Mouse (Mus musculus) kidney, postnatal 0 days (tissue): ENCODE measurements around the gene Gm20489. TPM values are rescaled to one million over a fixed set of nuclear protein-coding genes. Genes with fewer than 3 reads are reported as not detected.
A peak's percentile ranks its signal among the peaks of the same experiment; 100 is the strongest.

Experiments
- ATAC-seq: fragments of 200-750 bp; cut with Nextera tagmentation; replicated peaks from 2 replicates; pipeline ENCODE4 v1.8.0; 2017; ENCODE audit warnings: low read depth, moderate number of reproducible peaks, moderate TSS enrichment, moderate library complexity; ENCODE audit not compliant: low FRiP score
- DNase-seq: peaks from one replicate; pipeline ENCODE4 v3.0.0-alpha.2; 2016; ENCODE audit warnings: low spot score
- H3K27ac ChIP-seq: fragments of 300-500 bp; sonication (generic); 2 replicates; pipeline ENCODE4 v1.5.1; 2014; ENCODE audit warnings: mild to moderate bottlenecking
- H3K27me3 ChIP-seq: fragments of 300-500 bp; sonication (generic); 2 replicates; pipeline ENCODE4 v1.6.1; 2014; ENCODE audit warnings: low read length, mixed read lengths; ENCODE audit not compliant: insufficient read depth
- H3K36me3 ChIP-seq: fragments of 300-500 bp; sonication (generic); 2 replicates; pipeline ENCODE4 v1.6.1; 2014; ENCODE audit warnings: low read length, mixed read lengths; ENCODE audit not compliant: insufficient read depth
- H3K4me1 ChIP-seq: fragments of 300-500 bp; sonication (generic); replicated peaks from 2 replicates; pipeline ENCODE4 v1.6.1; 2014; ENCODE audit warnings: antibody characterized with exemption, low read length, mixed read lengths; ENCODE audit not compliant: insufficient read depth
- H3K4me2 ChIP-seq: fragments of 300-500 bp; sonication (generic); 2 replicates; pipeline ENCODE4 v1.6.1; 2014; ENCODE audit warnings: mild to moderate bottlenecking, low read length, moderate library complexity, mixed read lengths
- H3K4me3 ChIP-seq: fragments of 300-500 bp; sonication (generic); replicated peaks from 2 replicates; pipeline ENCODE4 v1.5.1; 2014; ENCODE audit warnings: low read depth, low read length
- H3K9ac ChIP-seq: fragments of 300-500 bp; sonication (generic); 2 replicates; pipeline ENCODE4 v1.6.1; 2014; ENCODE audit warnings: low read depth, low read length
- H3K9me3 ChIP-seq: fragments of 300-500 bp; sonication (generic); replicated peaks from 2 replicates; pipeline ENCODE4 v1.6.1; 2016; ENCODE audit warnings: low read length, inconsistent platforms, mixed read lengths
- CTCF ChIP-seq: IDR thresholded peaks from 2 replicates; pipeline ENCODE4 v1.5.1; 2016; ENCODE audit warnings: antibody characterized with exemption, low read depth, mild to moderate bottlenecking, moderate library complexity
- WGBS: fragments of 180-500 bp; shearing (Covaris S2); extraction: QIAGEN DNeasy Blood & Tissue Kit; methylation state at CpG from one replicate; pipeline ENCODE4 v1.1.7; 2014; 5-methylcytosine and 5-hydroxymethylcytosine counted together
- polyA plus RNA-seq: library from polyadenylated mRNA; unstranded; fragments of >200 nt; fragmentation: Nextera tagmentation; extraction: Ambion mirVana; gene quantifications from 2 replicates; pipeline ENCODE4 v1.2.1, GENCODE M21; 2015

The Gm20489 gene
- polyA plus RNA-seq, 1 experiment from 2014 or later, result not detected

GRCm38 (mm10) chrX:101299473-101300426 is 30.9 kb upstream of the Gm20489 start:
- Histone ChIP-seq H3K4me3 (peak overlapping the region; percentile 18), H3K9ac (0 out of 2 replicates have a peak overlapping the region, but pooled peaks have one; percentile 18), H3K9me3 (no peaks in the 10 kb centered on the region), H3K27ac (no peak overlapping the region), H3K4me1 (no peaks in the 10 kb centered on the region), H3K36me3 (no peaks in the 10 kb centered on the region), H3K4me2 (peak overlapping the region; percentile 53), H3K27me3 (no peaks in the 10 kb centered on the region)
- DNase-seq, result no peak
- TF ChIP-seq CTCF, result no peak
- ATAC-seq, result peak; percentile 37; the same call in 1 of the 2 replicates
- 36% methylated on average over 13 of the region's 13 CpGs for WGBS

DNA sequence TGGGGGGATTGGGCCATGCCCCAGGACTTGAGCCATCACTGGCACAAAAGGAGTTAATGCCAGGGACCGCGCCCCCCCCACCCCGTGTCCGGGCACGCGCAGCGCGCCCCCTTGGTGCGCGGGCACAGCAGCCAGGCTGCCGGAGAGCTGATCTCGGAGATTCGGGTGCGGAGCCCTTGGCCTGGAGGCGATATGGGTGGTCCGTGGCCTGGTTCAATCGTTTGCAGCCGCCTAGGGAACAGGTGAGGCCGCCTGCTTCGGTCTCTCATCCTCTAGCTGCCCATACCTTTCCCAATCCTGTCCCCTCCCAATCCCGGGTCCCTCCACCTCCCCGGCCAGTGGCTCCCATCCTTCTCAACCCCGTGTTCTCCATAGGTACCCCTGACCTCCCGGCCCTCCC is 30.2 kb upstream of the Gm20489 start, which contains the start of gene Nlgn3:
TSS of gene Nlgn3 (plus strand) at position 114 of the 400 bp plus-strand sequence.
- Histone ChIP-seq H3K27ac (no peak within 1 kb of the TSS), H3K4me1 (no peaks in the 10 kb centered on the region), H3K4me3 (peak within 1 kb of the TSS; percentile 18), H3K9me3 (no peaks in the 10 kb centered on the region), H3K4me2 (peak within 1 kb of the TSS; percentile 53), H3K36me3 (no peaks in the 10 kb centered on the region), H3K9ac (0 out of 2 replicates have a peak within 1 kb of the TSS, but pooled peaks have one; percentile 18), H3K27me3 (no peaks in the 10 kb centered on the region)
- DNase-seq (no peak), ATAC-seq (0 out of 2 replicates have a peak, but pooled peaks have one; percentile 23)
- no peak for TF ChIP-seq CTCF
- WGBS, result 31% methylated on average over 18 of the region's 24 CpGs

DNA sequence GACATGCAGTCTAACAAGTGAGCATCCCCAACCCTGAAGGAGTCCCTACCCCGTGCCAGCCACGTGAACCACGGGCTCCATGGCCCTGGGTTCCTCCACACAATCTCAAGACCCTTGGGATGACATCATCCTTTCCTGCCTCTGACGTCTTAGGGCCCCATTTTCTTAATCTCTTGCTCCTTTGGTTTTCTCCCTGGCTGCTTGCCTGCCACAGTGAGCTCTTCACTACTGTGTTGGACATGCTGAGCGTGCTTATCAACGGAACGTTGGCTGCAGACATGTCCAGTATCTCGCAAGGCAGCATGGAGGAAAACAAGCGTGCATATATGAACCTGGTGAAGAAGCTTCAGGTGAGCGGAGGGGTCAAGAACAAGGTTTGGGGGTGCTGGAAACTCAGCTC is 21.3 kb upstream of the Gm20489 start:
- WGBS, result 87% methylated on average over 10 of the region's 10 CpGs
- no peaks in the 10 kb centered on the region for H3K9me3 ChIP-seq
- no peaks in the 10 kb centered on the region for H3K27me3 ChIP-seq
- peaks cover 25% of the 10 kb centered on the region; the same call in 1 of the 2 replicates for H3K36me3 ChIP-seq
- no peak overlapping the region for H3K9ac ChIP-seq
- H3K4me1 ChIP-seq, result no peaks in the 10 kb centered on the region
- ATAC-seq (no peak), DNase-seq (no peak)
- H3K4me3 ChIP-seq, result no peak overlapping the region
- no peak overlapping the region for H3K4me2 ChIP-seq
- no peak for TF ChIP-seq CTCF
- H3K27ac ChIP-seq, result no peak overlapping the region

- peaks cover 27% of the 10 kb centered on the region; the same call in 1 of the 2 replicates for H3K36me3 ChIP-seq
- no peak overlapping the region for H3K4me2 ChIP-seq
- ATAC-seq, result no peak
- DNase-seq, result no peak
- no peak overlapping the region for H3K9ac ChIP-seq
- no peaks in the 10 kb centered on the region for H3K9me3 ChIP-seq
- H3K4me1 ChIP-seq, result no peaks in the 10 kb centered on the region
- H3K27me3 ChIP-seq, result no peaks in the 10 kb centered on the region
- H3K4me3 ChIP-seq, result no peak overlapping the region
- 91% methylated on average over 7 of the region's 7 CpGs for WGBS
- no peak overlapping the region for H3K27ac ChIP-seq
- no peak for TF ChIP-seq CTCF
Observed at GRCm38 (mm10) chrX:101289037-101289436, 20.2 kb upstream of the Gm20489 start.

DNA sequence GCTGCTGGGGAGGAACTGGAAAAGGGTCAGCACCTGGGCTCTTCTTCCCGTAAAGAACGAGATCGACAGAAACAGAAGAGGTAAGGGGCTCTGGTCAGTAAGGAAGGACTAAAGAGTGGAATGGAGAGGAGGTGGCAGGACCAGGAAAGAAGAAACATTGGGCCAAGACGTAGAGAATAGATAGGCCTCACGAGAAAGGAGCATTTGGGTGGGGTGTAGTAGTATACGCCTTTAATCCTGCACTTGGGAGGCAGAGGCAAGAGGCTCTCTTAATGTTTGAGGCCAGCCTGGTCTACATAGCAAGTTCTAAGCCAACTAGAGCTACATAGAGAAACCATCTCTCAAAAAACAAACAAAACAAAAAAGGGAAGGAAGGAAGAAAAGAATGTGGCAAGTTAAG is 19.6 kb upstream of the Gm20489 start:
- Histone ChIP-seq H3K36me3 (peaks cover 27% of the 10 kb centered on the region; the same call in 1 of the 2 replicates), H3K9ac (no peak overlapping the region), H3K4me2 (no peak overlapping the region), H3K4me3 (no peak overlapping the region), H3K27ac (no peak overlapping the region), H3K4me1 (no peaks in the 10 kb centered on the region), H3K27me3 (no peaks in the 10 kb centered on the region), H3K9me3 (no peaks in the 10 kb centered on the region)
- no peak for TF ChIP-seq CTCF
- WGBS, result 90% methylated on average over 6 of the region's 6 CpGs
- ATAC-seq (no peak), DNase-seq (no peak)

GRCm38 (mm10) chrX:101287543-101287942 is 18.7 kb upstream of the Gm20489 start:
- no peak for TF ChIP-seq CTCF
- H3K4me3 ChIP-seq, result no peak overlapping the region
- no peak overlapping the region for H3K27ac ChIP-seq
- no peak for ATAC-seq
- DNase-seq, result no peak
- no peaks in the 10 kb centered on the region for H3K27me3 ChIP-seq
- H3K9ac ChIP-seq, result no peak overlapping the region
- no peaks in the 10 kb centered on the region for H3K9me3 ChIP-seq
- peaks cover 18% of the 10 kb centered on the region; the same call in 1 of the 2 replicates for H3K36me3 ChIP-seq
- no peak overlapping the region for H3K4me2 ChIP-seq
- H3K4me1 ChIP-seq, result no peaks in the 10 kb centered on the region
- WGBS, result 93% methylated on average over 3 of the region's 3 CpGs
